Mouse (Mus musculus) cerebellum, adult (tissue): ENCODE results near the gene Slc4a5.

Source experiments
- ATAC-seq: cut with Nextera tagmentation; 2 replicates; pipeline ENCODE4 v1.9.2; 2017; ENCODE audit warnings: mild to moderate bottlenecking, moderate library complexity, mixed read lengths; ENCODE audit not compliant: insufficient number of reproducible peaks, low FRiP score, low TSS enrichment

The Slc4a5 gene

GRCm38 (mm10) chr6:83219814-83220213 is at the start of gene Slc4a5:
Slc4a5 (plus strand) TSS chr6:83219828.
- ATAC-seq: no peak

GRCm38 (mm10) chr6:83169872-83170271 is 49.8 kb upstream of the Slc4a5 start:
- no peak for ATAC-seq

- no peak for ATAC-seq
These were observed 48.6 kb upstream of the Slc4a5 start for GRCm38 (mm10) chr6:83171063-83171462.

- ATAC-seq: peak; percentile 75
These were observed 47.2 kb upstream of the Slc4a5 start for GRCm38 (mm10) chr6:83172240-83172920.

- no peak for ATAC-seq
These were observed 43.6 kb upstream of the Slc4a5 start for GRCm38 (mm10) chr6:83175996-83176395.

GRCm38 (mm10) chr6:83179390-83180117 is 40.1 kb upstream of the Slc4a5 start:
- peak; percentile 85 for ATAC-seq

GRCm38 (mm10) chr6:83180605-83181004 is 39.0 kb upstream of the Slc4a5 start:
- no peak for ATAC-seq

- ATAC-seq: 0 out of 2 replicates have a peak, but pooled peaks have one; percentile 4
These were observed 34.7 kb upstream of the Slc4a5 start for GRCm38 (mm10) chr6:83184858-83185435.

- ATAC-seq: peak; percentile 90
These were observed 33.5 kb upstream of the Slc4a5 start for GRCm38 (mm10) chr6:83185895-83186861.

GRCm38 (mm10) chr6:83186946-83187345 is 32.7 kb upstream of the Slc4a5 start:
- no peak for ATAC-seq

- no peak for ATAC-seq
These were observed 26.1 kb upstream of the Slc4a5 start for GRCm38 (mm10) chr6:83193571-83193970.

- ATAC-seq: peak; percentile 76
These were observed 22.2 kb upstream of the Slc4a5 start for GRCm38 (mm10) chr6:83197345-83198004.

GRCm38 (mm10) chr6:83203320-83203719 is 16.3 kb upstream of the Slc4a5 start:
- ATAC-seq: no peak

GRCm38 (mm10) chr6:83205851-83206250 is 13.8 kb upstream of the Slc4a5 start:
- no peak for ATAC-seq

GRCm38 (mm10) chr6:83206321-83206720 is 13.3 kb upstream of the Slc4a5 start:
- ATAC-seq: no peak

- ATAC-seq: no peak
These were observed 12.1 kb upstream of the Slc4a5 start for GRCm38 (mm10) chr6:83207361-83208049.

- no peak for ATAC-seq
These were observed 11.6 kb upstream of the Slc4a5 start for GRCm38 (mm10) chr6:83208050-83208400.

GRCm38 (mm10) chr6:83210495-83210894 is 9.1 kb upstream of the Slc4a5 start:
- ATAC-seq: no peak

- ATAC-seq: no peak
These were observed 8.1 kb upstream of the Slc4a5 start for GRCm38 (mm10) chr6:83211526-83211925.
